Mouse (Mus musculus) testis, adult 2 months (tissue): ENCODE results near the gene Pmis2.

ENCODE experiments used
- CTCF ChIP-seq: fragments of 200-500 bp; IDR thresholded peaks from 2 replicates; pipeline ENCODE4 v1.5.1; 2012; ENCODE audit warnings: low read depth, mild to moderate bottlenecking, inconsistent platforms, low read length, moderate library complexity; ENCODE audit not compliant: control insufficient read depth, insufficient read depth, insufficient replicate concordance
- POLR2A ChIP-seq: fragments of 200-500 bp; IDR thresholded peaks from 2 replicates; pipeline ENCODE4 v1.6.1; 2012; ENCODE audit warnings: low read depth, mild to moderate bottlenecking, inconsistent platforms, low read length, moderate library complexity; ENCODE audit not compliant: control insufficient read depth

- TF ChIP-seq POLR2A (no peak), CTCF (no peak)
Observed at GRCm38 (mm10) chr7:30706214-30706882, 34.9 kb upstream of the Pmis2 start.
